ENCODE assay signal across 33 mouse cellular contexts in genomic region chr6:59264965-59265364, GRCm38 (mm10).
"Had no signal": no experiment of that assay in that cellular context is flagged by ENCODE, and none has a peak within 500 bp of the region (broad histone marks: within the 10 kb centered on the region; RNA-seq: fewer than 3 reads in every experiment).

No protein-coding gene starts in this region.

- ATAC-seq: hindbrain, embryonic 16.5 days; hindbrain, postnatal 0 days; inflammation-experienced regulatory T-cells, adult 6 months; intestine, embryonic 15.5 days; intestine, embryonic 16.5 days; intestine, postnatal 0 days had no signal

- DNase-seq: heart, postnatal 10 days; heart, postnatal 14 days; heart, postnatal 36 days; heart, postnatal 4 days; kidney, adult 11 months; kidney, adult 18-20 months; kidney, adult 2 months; kidney, adult 8-10 months; kidney, adult 9 months; kidney, postnatal 10 days; kidney, postnatal 14 days; kidney, postnatal 25 days; kidney, postnatal 36 days; kidney, postnatal 4 days; layer of hippocampus, adult 9-11 months; layer of hippocampus, postnatal 36 days had no signal

- H3K4me3 ChIP-seq: heart, embryonic 12.5 days; heart, embryonic 13.5 days; heart, embryonic 15.5 days; hindbrain, embryonic 10.5 days; hindbrain, embryonic 12.5 days; hindbrain, embryonic 13.5 days; hindbrain, embryonic 15.5 days; intestine, embryonic 15.5 days; kidney, embryonic 15.5 days; layer of hippocampus, adult 2 months had no signal

- H3K27ac ChIP-seq: heart, embryonic 13.5 days; heart, embryonic 15.5 days; hindbrain, embryonic 10.5 days; hindbrain, embryonic 12.5 days; hindbrain, embryonic 13.5 days; hindbrain, embryonic 14.5 days; hindbrain, embryonic 15.5 days; hindbrain, postnatal 0 days; intestine, embryonic 15.5 days; kidney, embryonic 15.5 days; kidney, postnatal 0 days; layer of hippocampus, adult 2 months had no signal
